Comparison of ENCODE assay signal across 9 mouse cellular contexts in genomic region chr7:141227796-141228195, GRCm38 (mm10). TPM values are rescaled to one million over a fixed set of nuclear protein-coding genes. Genes with fewer than 3 reads are reported as not detected.
DNase-seq lines count a peak whose midpoint lies in the region; ATAC-seq and TF ChIP-seq lines count a peak whose summit lies in the region.
"Had no signal": no experiment of that assay in that cellular context is flagged by ENCODE, and none has a peak within 500 bp of the region (broad histone marks: within the 10 kb centered on the region; RNA-seq: fewer than 3 reads in every experiment).

No protein-coding gene starts in this region.

- peak overlapping the region; percentile 76 for H3K4me2 ChIP-seq in heart, embryonic 11.5 days
- peak overlapping the region; percentile 96 for H3K4me2 ChIP-seq in hindbrain, embryonic 12.5 days (replicated peaks)

- peaks cover 14% of the 10 kb centered on the region for H3K4me1 ChIP-seq in heart, embryonic 11.5 days (ENCODE audit: control insufficient read depth, insufficient read depth, low read length)
- H3K4me1 ChIP-seq in hindbrain, embryonic 12.5 days = peaks cover 16% of the 10 kb centered on the region

- peak overlapping the region; percentile 86; the same call in 1 of the 2 replicates for H3K27ac ChIP-seq in heart, embryonic 11.5 days (ENCODE audit: low read depth, low read length)
- H3K27ac ChIP-seq in hindbrain, embryonic 12.5 days = no peak overlapping the region

- POLR2A ChIA-PET in Patski (lab: Charles Lee) = interaction anchor here (1.5 kb wide), 1 partner anchor 35 kb away, joined by 5 read pairs; no protein-coding TSS in a partner anchor

- H3K36me3 ChIP-seq in heart, embryonic 11.5 days (ENCODE audit: control insufficient read depth, insufficient read depth, low read length) = peaks cover 12% of the 10 kb centered on the region
- peaks cover 21% of the 10 kb centered on the region for H3K36me3 ChIP-seq in hindbrain, embryonic 12.5 days

- H3K27me3 ChIP-seq in heart, embryonic 11.5 days (ENCODE audit: control insufficient read depth, insufficient read depth, low read length) = no peaks in the 10 kb centered on the region
- H3K27me3 ChIP-seq in Patski = no peaks in the 10 kb centered on the region
- no peaks in the 10 kb centered on the region for H3K27me3 ChIP-seq in hindbrain, embryonic 12.5 days

- H3K9ac ChIP-seq in heart, embryonic 11.5 days (ENCODE audit: low read depth, low read length) = peak overlapping the region; percentile 98
- no peak overlapping the region for H3K9ac ChIP-seq in hindbrain, embryonic 12.5 days

- CTCF ChIA-PET in Patski (lab: Charles Lee) = interaction anchor here (1.5 to 2.1 kb wide), 3 partner anchors 9 to 14 kb away, joined by 4 to 9 read pairs (median 6); no protein-coding TSS in a partner anchor

- H3K4me3 ChIP-seq in heart, embryonic 11.5 days (ENCODE audit: low read depth, low read length) = peak overlapping the region; percentile 97
- H3K4me3 ChIP-seq in hindbrain, embryonic 12.5 days = peak overlapping the region; percentile 85; the same call in 1 of the 2 replicates

- no peaks in the 10 kb centered on the region for H3K9me3 ChIP-seq in heart, embryonic 11.5 days (replicated peaks; ENCODE audit: control insufficient read depth, low read length)
- no peaks in the 10 kb centered on the region for H3K9me3 ChIP-seq in hindbrain, embryonic 12.5 days (replicated peaks)

- 76% methylated on average over 4 of the region's 4 CpGs for WGBS in heart, embryonic 11.5 days (ENCODE audit: insufficient replicate concordance)
- WGBS in hindbrain, embryonic 12.5 days = 80% methylated on average over 4 of the region's 4 CpGs

- DNase-seq in heart, adult 9 months (ENCODE audit: low spot score in 2 of 2) = no peak
- DNase-seq in Patski (ENCODE audit: low read depth, low spot score) = no peak
- DNase-seq in left cerebral cortex, adult 9 months (ENCODE audit: low spot score in 2 of 2) = no peak
- no peak for DNase-seq in layer of hippocampus, adult 8-10 months (ENCODE audit: low spot score in 2 of 2)
- DNase-seq in spleen, postnatal 10 days (ENCODE audit: low spot score in 2 of 2) = no peak

- in situ Hi-C loops in Patski (cut with MboI; ENCODE audit: low pct_unique_long_range_greater_than_20kb) = no loop called here

- no peak for ATAC-seq in heart, embryonic 11.5 days (replicated peaks; ENCODE audit: insufficient number of reproducible peaks, low FRiP score, low TSS enrichment)
- peak; percentile 9 for ATAC-seq in Patski
- no peak; the same call in 1 of the 2 replicates for ATAC-seq in hindbrain, embryonic 12.5 days (ENCODE audit: low FRiP score)
- ATAC-seq in megakaryocyte progenitor cell, adult 5-6 weeks (replicated peaks; ENCODE audit: poor library complexity) = peak; percentile 1; the same call in 1 of the 2 replicates

- TF ChIP-seq CTCF in Patski (IDR thresholded peaks at IDR 0.05) = no peak

RNA-seq across cellular contexts. Expression of gene Phrf1, which starts 0.8 kb away (rescaled TPM):
- polyA plus RNA-seq in heart, embryonic 11.5 days (2014; fragmentation: Nextera tagmentation; extraction: Ambion mirVana) = 50.2 and 51.1 TPM in 2 replicates
- polyA plus RNA-seq in Patski (2021) = 68.6 TPM
- polyA plus RNA-seq in hindbrain, embryonic 12.5 days (2016; fragmentation: Nextera tagmentation; extraction: Ambion mirVana) = 95.5 and 99.3 TPM in 2 replicates
- 51.0 and 53.0 TPM in 2 replicates for total RNA-seq in megakaryocyte progenitor cell, adult 5-6 weeks (2015)
- total RNA-seq in megakaryocyte progenitor cell, adult 5-6 weeks (2017) = 60.4 and 62.2 TPM in 2 replicates
- total RNA-seq in layer of hippocampus, adult 8-10 months (2022) = 10 to 100 TPM; 68.4 to 95.2 (median 79.3) TPM

RNA-seq across cellular contexts. Expression of gene Rassf7, which starts 12.1 kb away (rescaled TPM):
- 14.3 and 17.5 TPM in 2 replicates for polyA plus RNA-seq in heart, embryonic 11.5 days (2014; fragmentation: Nextera tagmentation; extraction: Ambion mirVana)
- 48.3 TPM for polyA plus RNA-seq in Patski (2021)
- polyA plus RNA-seq in hindbrain, embryonic 12.5 days (2016; fragmentation: Nextera tagmentation; extraction: Ambion mirVana) = 34.7 and 35.6 TPM in 2 replicates
- 3.2 and 4.3 TPM in 2 replicates for total RNA-seq in megakaryocyte progenitor cell, adult 5-6 weeks (2015)
- total RNA-seq in megakaryocyte progenitor cell, adult 5-6 weeks (2017) = 2.2 and 6.6 TPM in 2 replicates
- total RNA-seq in layer of hippocampus, adult 8-10 months (2022) = 1 to 10 TPM in 2 of 4 experiments, under 1 TPM in 2; 0.71 to 2.0 (median 1.00) TPM

RNA-seq across cellular contexts. Expression of gene Lmntd2, which starts 13.9 kb away (rescaled TPM):
- 0.46 and 0.99 TPM in 2 replicates for polyA plus RNA-seq in heart, embryonic 11.5 days (2014; fragmentation: Nextera tagmentation; extraction: Ambion mirVana)
- 4.5 TPM for polyA plus RNA-seq in Patski (2021)
- polyA plus RNA-seq in hindbrain, embryonic 12.5 days (2016; fragmentation: Nextera tagmentation; extraction: Ambion mirVana) = 3.3 and 3.9 TPM in 2 replicates
- total RNA-seq in megakaryocyte progenitor cell, adult 5-6 weeks (2015) = 0.20 and 0.89 TPM in 2 replicates
- 0.10 TPM in 1 of 2 replicates, not detected in the other for total RNA-seq in megakaryocyte progenitor cell, adult 5-6 weeks (2017)
- total RNA-seq in layer of hippocampus, adult 8-10 months (2022) = not detected
- total RNA-seq: monocyte, adult 5-6 weeks had no signal

RNA-seq across cellular contexts. Expression of gene Lrrc56, which starts 33.8 kb away (rescaled TPM):
- 1.6 TPM in 2 replicates for polyA plus RNA-seq in heart, embryonic 11.5 days (2014; fragmentation: Nextera tagmentation; extraction: Ambion mirVana)
- 13.7 TPM for polyA plus RNA-seq in Patski (2021)
- polyA plus RNA-seq in hindbrain, embryonic 12.5 days (2016; fragmentation: Nextera tagmentation; extraction: Ambion mirVana) = 10.8 and 12.2 TPM in 2 replicates
- 0.39 and 0.84 TPM in 2 replicates for total RNA-seq in megakaryocyte progenitor cell, adult 5-6 weeks (2015)
- total RNA-seq in megakaryocyte progenitor cell, adult 5-6 weeks (2017) = 0.50 and 3.4 TPM in 2 replicates
- total RNA-seq in layer of hippocampus, adult 8-10 months (2022) = 1 to 10 TPM; 3.6 to 5.6 (median 5.1) TPM

RNA-seq across cellular contexts. Expression of gene Hras, which starts 34.0 kb away (rescaled TPM):
- polyA plus RNA-seq in heart, embryonic 11.5 days (2014; fragmentation: Nextera tagmentation; extraction: Ambion mirVana) = 73.1 and 80.9 TPM in 2 replicates
- 80.1 TPM for polyA plus RNA-seq in Patski (2021)
- 95.1 and 103 TPM in 2 replicates for polyA plus RNA-seq in hindbrain, embryonic 12.5 days (2016; fragmentation: Nextera tagmentation; extraction: Ambion mirVana)
- 30.5 and 40.6 TPM in 2 replicates for total RNA-seq in megakaryocyte progenitor cell, adult 5-6 weeks (2015)
- total RNA-seq in megakaryocyte progenitor cell, adult 5-6 weeks (2017) = 19.9 and 23.7 TPM in 2 replicates
- total RNA-seq in layer of hippocampus, adult 8-10 months (2022) = 100 to 1,000 TPM; 181 to 211 (median 191) TPM

Comparison
In these comparisons a context has a peak if more than half of its experiments do, and no peak if none do; other contexts are left out.
1. ATAC-seq: peak in Patski (single experiment) and megakaryocyte progenitor cell, adult 5-6 weeks (single experiment); none in heart, embryonic 11.5 days (single experiment) and hindbrain, embryonic 12.5 days (single experiment).